Mouse (Mus musculus) hindbrain, embryonic 12.5 days (tissue): ENCODE data around the gene 4933428G20Rik. TPM values are rescaled to one million over a fixed set of nuclear protein-coding genes. Genes with fewer than 3 reads are reported as not detected.
A peak's percentile ranks its signal among the peaks of the same experiment; 100 is the strongest.

Source experiments
- ATAC-seq: fragments of 200-750 bp; cut with Nextera tagmentation; 2 replicates; pipeline ENCODE4 v1.8.0; 2017; ENCODE audit warnings: moderate TSS enrichment; ENCODE audit not compliant: low FRiP score
- H3K27ac ChIP-seq: fragments of 300-500 bp; sonication (generic); 2 replicates; pipeline ENCODE4 v1.5.1; 2016; ENCODE audit warnings: mild to moderate bottlenecking
- H3K27me3 ChIP-seq: fragments of 300-500 bp; sonication (generic); 2 replicates; pipeline ENCODE4 v1.6.1; 2016; ENCODE audit warnings: mild to moderate bottlenecking
- H3K36me3 ChIP-seq: fragments of 300-500 bp; sonication (generic); 2 replicates; pipeline ENCODE4 v1.6.1; 2016; ENCODE audit warnings: mild to moderate bottlenecking
- H3K4me1 ChIP-seq: fragments of 300-500 bp; sonication (generic); 2 replicates; pipeline ENCODE4 v1.6.1; 2016
- H3K4me2 ChIP-seq: fragments of 300-500 bp; sonication (generic); replicated peaks from 2 replicates; pipeline ENCODE4 v1.6.1; 2016; ENCODE audit warnings: mild to moderate bottlenecking
- H3K4me3 ChIP-seq: fragments of 300-500 bp; sonication (generic); 2 replicates; pipeline ENCODE4 v1.5.1; 2016; ENCODE audit warnings: mild to moderate bottlenecking
- H3K9ac ChIP-seq: fragments of 300-500 bp; sonication (generic); 2 replicates; pipeline ENCODE4 v1.6.1; 2016; ENCODE audit warnings: mild to moderate bottlenecking, moderate library complexity
- H3K9me3 ChIP-seq: fragments of 300-500 bp; sonication (generic); replicated peaks from 2 replicates; pipeline ENCODE4 v1.6.1; 2016; ENCODE audit warnings: mild to moderate bottlenecking
- WGBS: fragments of 180-500 bp; shearing (Covaris S2); methylation state at CpG from one replicate; pipeline ENCODE4 v1.1.7; 2016; 5-methylcytosine and 5-hydroxymethylcytosine counted together
- polyA plus RNA-seq: library from polyadenylated mRNA; unstranded; fragments of >200 nt; fragmentation: Nextera tagmentation; extraction: Ambion mirVana; gene quantifications from 2 replicates; pipeline ENCODE4 v1.2.1, GENCODE M21; 2016

The 4933428G20Rik gene
- polyA plus RNA-seq, 1 experiment from 2014 or later, result 0.94 TPM

- peaks cover 31% of the 10 kb centered on the region for H3K36me3 ChIP-seq
Measured at GRCm38 (mm10) chr11:97448611-97449394, 51.3 kb downstream of the 4933428G20Rik start.

GRCm38 (mm10) chr11:97447979-97448378 is 52.2 kb downstream of the 4933428G20Rik start:
- no peak for ATAC-seq
- H3K36me3 ChIP-seq, result peaks cover 25% of the 10 kb centered on the region

More at GRCm38 (mm10) chr11:97448611-97449394, 51.3 kb downstream of the 4933428G20Rik start:
- Histone ChIP-seq H3K4me3 (no peak overlapping the region), H3K4me1 (peaks cover 40% of the 10 kb centered on the region), H3K27ac (no peak overlapping the region), H3K27me3 (no peaks in the 10 kb centered on the region), H3K9ac (no peak overlapping the region), H3K9me3 (no peaks in the 10 kb centered on the region), H3K4me2 (no peak overlapping the region)
- 86% methylated on average over 11 of the region's 11 CpGs for WGBS
- ATAC-seq, result no peak

GRCm38 (mm10) chr11:97445999-97446511 is 54.1 kb downstream of the 4933428G20Rik start:
- 72% methylated on average over 4 of the region's 4 CpGs for WGBS
- Histone ChIP-seq H3K4me1 (peaks cover 30% of the 10 kb centered on the region), H3K9me3 (no peaks in the 10 kb centered on the region), H3K4me3 (no peak overlapping the region), H3K27me3 (peaks cover 16% of the 10 kb centered on the region), H3K9ac (no peak overlapping the region), H3K36me3 (peaks cover 12% of the 10 kb centered on the region), H3K4me2 (no peak overlapping the region), H3K27ac (no peak overlapping the region)
- no peak for ATAC-seq

More at GRCm38 (mm10) chr11:97447979-97448378, 52.2 kb downstream of the 4933428G20Rik start:
- Histone ChIP-seq H3K27me3 (no peaks in the 10 kb centered on the region), H3K9ac (no peak overlapping the region), H3K4me1 (peaks cover 32% of the 10 kb centered on the region), H3K9me3 (no peaks in the 10 kb centered on the region), H3K4me3 (no peak overlapping the region), H3K4me2 (no peak overlapping the region), H3K27ac (no peak overlapping the region)
- WGBS, result 75% methylated on average over 7 of the region's 7 CpGs

GRCm38 (mm10) chr11:97445596-97445995 is 54.5 kb downstream of the 4933428G20Rik start:
- Histone ChIP-seq H3K27ac (0 out of 2 replicates have a peak overlapping the region, but pooled peaks have one; percentile 30), H3K4me2 (no peak overlapping the region), H3K27me3 (peaks cover 20% of the 10 kb centered on the region), H3K36me3 (peaks cover 12% of the 10 kb centered on the region), H3K4me1 (peaks cover 28% of the 10 kb centered on the region), H3K9me3 (no peaks in the 10 kb centered on the region), H3K9ac (no peak overlapping the region), H3K4me3 (no peak overlapping the region)
- 78% methylated on average over 6 of the region's 6 CpGs for WGBS
- no peak for ATAC-seq

- Histone ChIP-seq H3K4me2 (no peak overlapping the region), H3K27me3 (peaks cover 43% of the 10 kb centered on the region), H3K9ac (no peak overlapping the region), H3K4me3 (no peak overlapping the region), H3K4me1 (peaks cover 30% of the 10 kb centered on the region), H3K36me3 (peaks cover 5% of the 10 kb centered on the region; the same call in 1 of the 2 replicates), H3K27ac (no peak overlapping the region), H3K9me3 (no peaks in the 10 kb centered on the region)
- ATAC-seq, result no peak
- 86% methylated on average over 11 of the region's 11 CpGs for WGBS
Measured at GRCm38 (mm10) chr11:97442891-97443675, 57.1 kb downstream of the 4933428G20Rik start.

- Histone ChIP-seq H3K4me3 (0 out of 2 replicates have a peak overlapping the region, but pooled peaks have one; percentile 1), H3K4me1 (peaks cover 37% of the 10 kb centered on the region), H3K4me2 (peak overlapping the region; percentile 62; the same call in 1 of the 2 replicates), H3K27me3 (peaks cover 43% of the 10 kb centered on the region), H3K36me3 (peaks cover 5% of the 10 kb centered on the region; the same call in 1 of the 2 replicates), H3K27ac (no peak overlapping the region), H3K9ac (peak overlapping the region; percentile 14; the same call in 1 of the 2 replicates), H3K9me3 (no peaks in the 10 kb centered on the region)
- ATAC-seq, result no peak
- WGBS, result 11% methylated on average over 3 of the region's 3 CpGs
Measured at GRCm38 (mm10) chr11:97441658-97442125, 58.4 kb downstream of the 4933428G20Rik start.

GRCm38 (mm10) chr11:97441036-97441657 is 59.0 kb downstream of the 4933428G20Rik start:
- Histone ChIP-seq H3K27ac (no peak overlapping the region), H3K4me1 (peaks cover 42% of the 10 kb centered on the region), H3K27me3 (peaks cover 43% of the 10 kb centered on the region), H3K36me3 (peaks cover 5% of the 10 kb centered on the region; the same call in 1 of the 2 replicates), H3K4me2 (peak overlapping the region; percentile 62), H3K9me3 (no peaks in the 10 kb centered on the region), H3K4me3 (peak overlapping the region; percentile 43), H3K9ac (no peak overlapping the region)
- 62% methylated on average over 15 of the region's 15 CpGs for WGBS
- ATAC-seq, result no peak

Other genes with a start within 250 kb of the 4933428G20Rik start
- gene Npepps, start 219.7 kb downstream of the 4933428G20Rik start, polyA plus RNA-seq, result 119 and 133 TPM in 2 replicates
- gene Mrpl45, start 184.6 kb downstream of the 4933428G20Rik start, polyA plus RNA-seq, result 44.9 and 45.6 TPM in 2 replicates
- gene Gpr179, start 148.3 kb downstream of the 4933428G20Rik start, polyA plus RNA-seq, result 0.17 and 0.22 TPM in 2 replicates
- 7.0 and 9.1 TPM in 2 replicates for gene Socs7, start 137.8 kb downstream of the 4933428G20Rik start, polyA plus RNA-seq
- 9.3 and 10.0 TPM in 2 replicates for gene Arhgap23, start 84.8 kb downstream of the 4933428G20Rik start, polyA plus RNA-seq
- 6.3 and 6.7 TPM in 2 replicates for gene Srcin1, start 75.8 kb upstream of the 4933428G20Rik start, polyA plus RNA-seq
- gene Epop, start 129.4 kb upstream of the 4933428G20Rik start, polyA plus RNA-seq, result 11.2 and 11.7 TPM in 2 replicates
- 2.9 and 3.5 TPM in 2 replicates for gene Mllt6, start 163.1 kb upstream of the 4933428G20Rik start, polyA plus RNA-seq
- gene Cisd3, start 185.5 kb upstream of the 4933428G20Rik start, polyA plus RNA-seq, result 14.7 and 17.1 TPM in 2 replicates
- gene Pcgf2, start 200.2 kb upstream of the 4933428G20Rik start, polyA plus RNA-seq, result 23.3 and 24.7 TPM in 2 replicates
- 375 and 438 TPM in 2 replicates for gene Psmb3, start 203.1 kb upstream of the 4933428G20Rik start, polyA plus RNA-seq
- gene Pip4k2b, start 244.4 kb upstream of the 4933428G20Rik start, polyA plus RNA-seq, result 2.6 and 3.4 TPM in 2 replicates